Mouse (Mus musculus) myocyte (in vitro differentiated cells): Measurements from ENCODE around the gene Atp13a3.

Experiments
- E2F4 ChIP-seq: IDR thresholded peaks from one replicate; pipeline ENCODE4 v1.6.1; 2011; ENCODE audit warnings: mild to moderate bottlenecking, control low read depth, moderate library complexity; ENCODE audit not compliant: insufficient read depth
- MAX ChIP-seq: IDR thresholded peaks from one replicate; pipeline ENCODE4 v1.6.1; 2011; ENCODE audit warnings: low read depth, mild to moderate bottlenecking, control low read depth
- MYOG ChIP-seq, 3 experiments: IDR thresholded peaks; one replicate each; pipeline ENCODE4 v1.6.1; 2011; ENCODE audit warnings: control low read depth in 2 of 3, low read depth in 2 of 3, mild to moderate bottlenecking in 2 of 3; ENCODE audit not compliant: insufficient read length in 2 of 3, control insufficient read depth in 1 of 3, insufficient read depth in 1 of 3
- POLR2A ChIP-seq: IDR thresholded peaks from one replicate; pipeline ENCODE4 v1.6.1; 2011; ENCODE audit warnings: low read depth, mild to moderate bottlenecking, control low read depth, moderate library complexity; ENCODE audit not compliant: insufficient read length
- POLR2AphosphoS2 ChIP-seq: IDR thresholded peaks from one replicate; pipeline ENCODE4 v1.6.1; 2011; ENCODE audit warnings: low read depth, control low read depth; ENCODE audit not compliant: insufficient read length
- TCF12 ChIP-seq: IDR thresholded peaks from one replicate; pipeline ENCODE4 v1.6.1; 2011; ENCODE audit warnings: mild to moderate bottlenecking, control low read depth; ENCODE audit not compliant: poor library complexity, insufficient read depth, severe bottlenecking
- USF1 ChIP-seq: IDR thresholded peaks from one replicate; pipeline ENCODE4 v1.6.1; 2011; ENCODE audit warnings: low read depth, mild to moderate bottlenecking, control low read depth, moderate library complexity

GRCm38 (mm10) chr16:30266561-30266960 lies 139.2 kb downstream of the Atp13a3 start:
- TF ChIP-seq TCF12 (no peak), E2F4 (no peak), USF1 (no peak), MAX (no peak), MYOG (IDR thresholded peaks at IDR 0.05; ENCODE audit: control insufficient read depth in 1 of 3, insufficient read depth in 1 of 3, insufficient read length in 2 of 3, low read depth in 2 of 3) (no peak), POLR2A (no peak), POLR2AphosphoS2 (no peak)
